Mouse (Mus musculus) spleen, adult 2 months (tissue): ENCODE results near the gene Susd6. TPM values are rescaled to one million over a fixed set of nuclear protein-coding genes. Genes with fewer than 3 reads are reported as not detected.

Source experiments
- DNase-seq, 2 experiments: peaks; one replicate each; pipeline versions ENCODE4 v3.0.0 to v3.0.0-alpha.2; 2012 to 2021; ENCODE audit warnings: low spot score in 2 of 2, low read depth in 1 of 2
- H3K27ac ChIP-seq: fragments of 200-500 bp; 2 replicates; pipeline ENCODE4 v1.5.1; 2012; ENCODE audit warnings: low read length, inconsistent platforms; ENCODE audit not compliant: insufficient read depth
- H3K27me3 ChIP-seq: fragments of 200-500 bp; 2 replicates; pipeline ENCODE4 v1.6.1; 2012; ENCODE audit warnings: mild to moderate bottlenecking, moderate library complexity, low read length, inconsistent platforms; ENCODE audit not compliant: control insufficient read depth, insufficient read depth
- H3K36me3 ChIP-seq: fragments of 200-500 bp; 2 replicates; pipeline ENCODE4 v1.6.1; 2012; ENCODE audit warnings: mild to moderate bottlenecking, low read length, inconsistent platforms; ENCODE audit not compliant: control insufficient read depth, insufficient read depth
- H3K4me1 ChIP-seq: fragments of 200-500 bp; 2 replicates; pipeline ENCODE4 v1.6.1; 2011; ENCODE audit warnings: inconsistent platforms; ENCODE audit not compliant: control insufficient read depth, insufficient read depth, insufficient read length
- H3K4me3 ChIP-seq: fragments of 200-500 bp; 2 replicates; pipeline ENCODE4 v1.5.1; 2011; ENCODE audit warnings: mild to moderate bottlenecking, inconsistent platforms; ENCODE audit not compliant: insufficient read depth, insufficient read length; ENCODE audit errors: extremely low read depth
- CTCF ChIP-seq: fragments of 200-500 bp; IDR thresholded peaks from 2 replicates; pipeline ENCODE4 v1.5.1; 2011; ENCODE audit warnings: mild to moderate bottlenecking, inconsistent platforms; ENCODE audit not compliant: insufficient read depth, insufficient read length, insufficient replicate concordance; ENCODE audit errors: extremely low read depth
- POLR2A ChIP-seq: fragments of 200-500 bp; IDR thresholded peaks from 2 replicates; pipeline ENCODE4 v1.6.1; 2011; ENCODE audit warnings: low read depth, low read length, inconsistent platforms
- WGBS: fragments of 180-500 bp; shearing (Covaris S2); methylation state at CpG from one replicate; pipeline ENCODE4 v1.1.7; 2018; 5-methylcytosine and 5-hydroxymethylcytosine counted together
- polyA plus RNA-seq: library from polyadenylated mRNA; depleted of rRNA; stranded (reverse); fragments of >200 nt; gene quantifications from 2 replicates; pipeline ENCODE4 v1.2.3, GENCODE M21; 2012

Gene Susd6
- polyA plus RNA-seq, 1 experiment = 32.0 TPM

DNA sequence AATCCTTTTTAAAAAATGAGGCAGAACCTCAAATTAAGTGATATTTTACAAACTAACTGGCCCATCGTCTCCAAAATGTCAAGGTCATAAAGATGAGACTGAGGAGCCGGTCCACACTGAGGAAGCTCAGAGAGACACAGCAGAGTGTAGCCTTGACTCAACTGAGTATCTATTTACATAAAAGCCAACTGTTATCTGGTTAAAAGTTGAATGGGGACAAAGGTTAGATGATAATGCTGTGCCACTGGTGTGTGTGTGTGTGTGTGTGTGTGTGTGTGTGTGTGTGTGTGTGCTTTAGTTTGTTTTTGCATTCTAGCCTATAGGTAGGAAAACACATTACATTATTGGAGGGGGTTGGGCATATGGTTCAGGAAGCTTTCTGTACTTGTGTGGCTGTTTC is 100.8 kb downstream of the Susd6 start:
- no peak for DNase-seq
- Histone ChIP-seq H3K4me1 (no peaks in the 10 kb centered on the region), H3K27me3 (no peaks in the 10 kb centered on the region), H3K4me3 (no peak overlapping the region), H3K36me3 (no peaks in the 10 kb centered on the region), H3K27ac (no peak overlapping the region)
- WGBS = 89% methylated on average over 2 of the region's 2 CpGs
- TF ChIP-seq CTCF (no peak), POLR2A (no peak)

DNA sequence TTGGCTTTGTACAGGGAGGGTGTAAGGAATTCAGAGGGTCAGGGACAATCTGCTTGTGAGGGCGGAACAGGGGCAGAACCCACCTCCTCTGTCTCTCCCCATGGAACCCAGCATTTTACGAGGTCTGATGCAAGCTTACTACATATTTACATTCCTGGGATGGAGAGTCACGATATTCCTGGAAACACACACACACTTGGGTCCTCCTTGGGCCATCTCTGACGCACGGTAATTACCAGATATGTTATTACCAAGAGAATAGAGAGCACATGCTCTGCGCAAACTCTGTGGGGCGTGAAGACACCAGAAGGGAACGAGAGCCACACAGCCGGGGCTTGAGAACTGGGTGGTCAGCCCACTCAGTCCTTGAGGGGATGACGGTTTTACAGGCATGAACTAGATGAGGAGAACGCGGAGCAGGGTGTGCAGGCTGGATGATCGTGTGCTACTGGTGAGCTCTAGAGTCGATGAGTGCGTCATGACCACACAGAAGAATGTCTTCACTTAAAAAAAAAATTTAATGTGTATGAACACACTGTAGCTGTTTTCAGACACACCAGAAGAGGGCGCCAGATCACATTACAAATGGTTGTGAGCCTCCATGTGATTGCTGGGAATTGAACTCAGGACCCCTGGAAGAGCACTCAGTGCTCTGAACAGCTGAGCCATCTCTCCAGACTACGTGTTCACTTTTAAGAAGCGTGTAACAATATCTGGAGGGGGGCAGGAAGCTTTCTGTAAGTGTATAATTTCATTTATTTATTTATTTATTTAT is 103.6 kb downstream of the Susd6 start:
- no peak for DNase-seq
- Histone ChIP-seq H3K4me3 (no peak overlapping the region), H3K27ac (no peak overlapping the region), H3K36me3 (no peaks in the 10 kb centered on the region), H3K27me3 (no peaks in the 10 kb centered on the region), H3K4me1 (no peaks in the 10 kb centered on the region)
- WGBS = 89% methylated on average over 18 of the region's 18 CpGs
- TF ChIP-seq CTCF (no peak), POLR2A (no peak)

DNA sequence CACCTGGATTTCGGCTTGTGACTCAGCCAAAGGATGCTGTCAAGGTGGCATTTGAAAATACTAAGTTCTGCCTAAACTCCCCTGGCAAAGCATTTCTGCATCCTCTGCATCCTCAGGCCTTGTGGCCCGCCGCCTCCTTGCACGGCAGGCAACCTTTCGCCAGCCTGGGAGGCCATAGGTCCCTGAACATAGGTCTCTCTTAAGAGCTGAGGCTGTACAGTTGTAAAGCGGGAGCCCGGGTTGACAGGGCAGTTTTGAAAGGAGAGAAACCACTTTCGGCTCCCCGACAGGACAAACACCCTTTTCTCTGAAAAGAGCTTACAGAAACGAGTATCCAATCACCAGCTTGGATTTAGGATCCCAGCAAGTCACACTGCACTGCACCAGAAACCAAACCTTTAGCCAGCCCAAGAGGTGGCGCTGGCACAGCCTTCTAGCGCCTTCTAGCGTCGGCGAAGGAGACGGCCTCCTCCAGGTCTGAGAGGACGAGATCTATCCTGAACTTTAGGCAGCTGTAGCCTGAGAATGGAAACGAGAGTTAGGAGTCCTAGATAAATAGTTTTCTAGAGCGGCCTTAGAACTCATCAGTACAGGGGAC is 104.8 kb downstream of the Susd6 start:
- 22% methylated on average over 19 of the region's 19 CpGs for WGBS
- DNase-seq = peak in 1 of 2 experiments; percentile 55
- Histone ChIP-seq H3K4me3 (no peak overlapping the region), H3K27ac (no peak overlapping the region), H3K4me1 (no peaks in the 10 kb centered on the region), H3K27me3 (no peaks in the 10 kb centered on the region), H3K36me3 (no peaks in the 10 kb centered on the region)
- TF ChIP-seq POLR2A (no peak), CTCF (peak; percentile 100)

DNA sequence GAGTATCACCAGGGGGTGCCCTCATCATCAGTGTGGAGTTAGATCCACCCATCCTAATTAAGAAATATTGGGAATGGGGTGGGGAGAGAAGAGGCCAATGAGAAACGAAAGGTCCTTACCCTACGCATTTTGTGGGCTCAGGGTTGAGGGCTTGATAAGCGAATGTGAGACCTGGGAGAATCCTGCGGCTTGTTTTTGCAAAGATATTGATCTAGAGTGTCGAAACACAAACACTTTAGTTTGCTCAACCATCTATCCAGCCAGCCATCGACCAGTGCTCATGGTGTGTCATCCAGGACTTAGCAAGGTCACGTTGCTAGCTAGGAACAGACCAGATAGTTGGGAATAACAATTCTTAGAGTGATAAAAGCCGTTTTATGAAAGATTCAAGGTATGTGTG is 119.3 kb downstream of the Susd6 start:
- no peaks in the 10 kb centered on the region for H3K27me3 ChIP-seq
- no peak overlapping the region for H3K27ac ChIP-seq
- no peaks in the 10 kb centered on the region for H3K4me1 ChIP-seq
- 93% methylated on average over 8 of the region's 8 CpGs for WGBS
- TF ChIP-seq CTCF (no peak), POLR2A (no peak)
- H3K36me3 ChIP-seq = no peaks in the 10 kb centered on the region
- no peak overlapping the region for H3K4me3 ChIP-seq
- no peak for DNase-seq

DNA sequence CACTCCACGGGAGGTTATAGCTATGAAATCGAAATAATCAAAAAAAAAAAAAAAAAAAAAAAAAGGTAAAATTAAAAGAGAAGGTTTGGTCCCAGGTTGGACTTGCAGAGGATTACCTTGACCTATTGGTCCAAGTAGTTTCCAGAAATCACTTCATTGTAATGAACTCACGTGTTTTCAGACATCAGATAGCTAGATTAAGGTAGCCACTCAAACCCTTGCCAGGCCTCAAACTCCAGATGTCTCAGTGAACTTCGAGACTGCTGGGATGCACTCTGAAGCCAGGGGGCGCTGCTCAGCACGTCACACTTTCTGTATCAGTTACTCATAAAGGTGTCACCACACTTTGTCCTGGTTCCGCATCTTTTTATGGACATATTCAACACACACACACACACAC is 127.5 kb downstream of the Susd6 start:
- H3K4me3 ChIP-seq = no peak overlapping the region
- peak in 1 of 2 experiments; percentile 48 for DNase-seq
- H3K27me3 ChIP-seq = no peaks in the 10 kb centered on the region; the same call in 1 of the 2 replicates
- no peak overlapping the region for H3K27ac ChIP-seq
- no peaks in the 10 kb centered on the region for H3K4me1 ChIP-seq
- no peaks in the 10 kb centered on the region for H3K36me3 ChIP-seq
- 55% methylated on average over 7 of the region's 7 CpGs for WGBS
- no peak for TF ChIP-seq POLR2A
- TF ChIP-seq CTCF = peak; percentile 56; the same call in 1 of the 2 replicates

DNA sequence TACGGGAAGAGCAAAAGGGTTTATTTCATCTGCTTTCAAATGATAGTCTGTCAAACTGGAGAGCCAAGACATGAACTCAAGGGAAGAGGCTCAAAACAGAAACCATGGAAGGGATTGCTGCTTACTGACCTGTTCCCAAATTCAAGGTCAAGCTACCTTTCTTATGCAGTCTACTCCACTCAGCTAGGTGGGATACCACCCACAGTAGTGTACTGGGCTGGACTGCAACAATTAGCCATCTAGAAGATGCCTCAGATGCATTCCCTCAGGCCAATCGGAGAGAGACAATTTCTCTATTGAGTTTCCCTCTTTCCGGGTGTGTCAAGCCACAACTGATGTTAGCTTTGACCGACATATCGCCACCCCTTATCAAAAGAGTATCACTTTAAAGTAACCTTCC is 131.0 kb downstream of the Susd6 start:
- H3K27ac ChIP-seq = no peak overlapping the region
- no peak overlapping the region for H3K4me3 ChIP-seq
- DNase-seq = no peak
- H3K36me3 ChIP-seq = no peaks in the 10 kb centered on the region
- H3K4me1 ChIP-seq = no peaks in the 10 kb centered on the region
- 97% methylated on average over 5 of the region's 5 CpGs for WGBS
- peaks cover 2% of the 10 kb centered on the region; the same call in 1 of the 2 replicates for H3K27me3 ChIP-seq
- TF ChIP-seq CTCF (no peak), POLR2A (no peak)

DNA sequence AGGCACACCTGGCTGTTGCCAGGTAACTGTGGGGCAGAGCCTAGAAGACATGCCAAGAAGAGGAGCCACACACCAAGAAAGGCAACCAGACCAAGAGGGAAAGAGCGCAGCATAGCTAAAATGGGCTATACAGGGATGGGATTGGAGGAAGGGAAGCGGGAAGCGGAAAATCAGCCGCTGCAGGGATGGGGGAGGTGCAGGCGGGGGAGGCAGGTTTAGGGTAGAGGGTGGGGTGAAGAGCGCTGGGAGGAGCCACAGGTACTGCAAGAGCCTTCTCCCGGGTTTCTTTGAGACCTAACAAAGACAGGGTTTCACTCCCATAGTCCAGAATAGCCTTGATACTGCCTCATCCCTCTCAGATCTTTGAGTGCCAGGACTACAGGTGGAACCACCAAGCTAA is 132.6 kb downstream of the Susd6 start:
- WGBS = 55% methylated on average over 7 of the region's 7 CpGs
- H3K27ac ChIP-seq = no peak overlapping the region
- H3K4me1 ChIP-seq = no peaks in the 10 kb centered on the region
- no peak for DNase-seq
- no peak overlapping the region for H3K4me3 ChIP-seq
- TF ChIP-seq CTCF (no peak), POLR2A (no peak)
- peaks cover 2% of the 10 kb centered on the region; the same call in 1 of the 2 replicates for H3K27me3 ChIP-seq
- H3K36me3 ChIP-seq = no peaks in the 10 kb centered on the region
